Mouse (Mus musculus): ENCODE results near the gene Ptgds. TPM values are rescaled to one million over a fixed set of nuclear protein-coding genes. Genes with fewer than 3 reads are reported as not detected.

Ptgds gene
- polyA plus RNA-seq, 1 experiment = 0.80 TPM

DNA sequence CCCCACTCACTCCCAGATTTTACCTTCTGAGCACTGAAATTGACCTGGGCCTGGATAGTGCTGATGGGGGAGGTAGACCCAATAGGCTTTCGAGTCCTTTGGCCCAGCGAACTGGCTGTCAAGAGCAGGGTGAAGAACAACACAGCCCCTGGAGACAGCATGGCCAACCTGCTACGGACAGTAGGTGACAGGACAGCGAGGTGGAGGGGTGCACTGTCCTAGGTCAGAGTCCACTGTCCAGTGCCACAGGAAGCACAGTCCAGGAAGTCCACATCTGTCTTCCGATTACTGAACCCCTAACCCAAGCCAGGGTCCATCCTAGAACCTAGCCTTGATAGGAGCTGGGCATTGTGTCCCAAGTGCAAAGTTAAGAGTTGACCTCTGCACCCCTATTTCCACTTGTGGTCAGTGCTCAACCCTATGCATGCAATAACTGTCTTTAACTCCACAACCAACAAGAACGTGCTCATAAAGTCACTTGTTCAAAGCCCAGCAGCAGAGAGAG is 30.3 kb upstream of the Ptgds start:
- no peak for DNase-seq
- Histone ChIP-seq H3K4me3 (replicated peaks; ENCODE audit: extremely low read depth, low read depth, low read length) (peak overlapping the region; percentile 37), H3K4me1 (ENCODE audit: control insufficient read depth, insufficient read depth, low read length) (peaks cover 9% of the 10 kb centered on the region)
- TF ChIP-seq CTCF (IDR thresholded peaks at IDR 0.05; ENCODE audit: insufficient read depth, low read length) (no peak), POLR2A (IDR thresholded peaks at IDR 0.05; ENCODE audit: borderline replicate concordance, extremely low read depth, low read depth, low read length) (no peak)
- whole genome bisulfite sequencing = 60% methylated on average over 6 of the region's 6 CpGs

DNA sequence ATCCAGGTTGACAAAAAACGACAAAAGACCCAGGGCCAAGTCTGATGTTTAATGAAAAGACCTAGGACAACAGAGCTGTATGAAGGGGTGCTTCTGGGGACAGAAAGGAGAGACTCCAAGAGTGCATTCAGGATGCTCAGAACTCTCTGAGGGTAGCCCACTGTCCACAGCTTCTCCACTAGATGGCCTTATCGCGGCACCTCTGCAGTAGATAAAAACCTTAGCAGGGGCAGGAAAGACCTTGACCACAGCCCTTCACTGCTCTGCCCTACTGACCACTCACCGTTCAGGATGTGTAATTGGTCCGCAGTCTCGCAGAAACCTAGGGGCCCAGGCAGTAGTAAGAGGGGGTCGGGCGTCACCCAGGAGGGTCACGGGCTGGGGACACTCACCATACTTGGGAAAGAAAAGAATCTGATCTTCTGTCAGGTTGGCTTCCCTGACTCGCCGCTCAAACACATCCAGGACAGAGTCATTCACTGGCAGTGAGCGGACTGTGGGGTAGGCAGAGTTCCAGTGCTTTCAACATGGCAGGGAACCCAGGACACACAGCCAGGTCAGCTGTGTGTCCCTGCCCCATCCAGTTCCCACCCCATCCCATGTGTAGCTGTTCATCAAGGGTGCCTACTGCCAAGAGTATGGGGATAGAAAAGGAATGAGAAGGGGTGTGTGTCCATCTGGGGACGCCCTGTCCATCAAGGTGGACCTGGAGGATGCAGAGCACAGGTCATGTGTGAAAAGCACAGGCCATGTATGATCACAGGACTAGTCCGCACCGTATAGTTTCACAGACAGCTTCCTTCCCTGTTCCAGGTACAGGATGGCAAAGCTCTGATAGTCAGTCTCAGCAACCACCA is 29.0 kb upstream of the Ptgds start:
- Histone ChIP-seq H3K4me3 (replicated peaks; ENCODE audit: extremely low read depth, low read depth, low read length) (no peak overlapping the region), H3K4me1 (ENCODE audit: control insufficient read depth, insufficient read depth, low read length) (peaks cover 9% of the 10 kb centered on the region)
- no peak for DNase-seq
- no peak for TF ChIP-seq POLR2A (IDR thresholded peaks at IDR 0.05; ENCODE audit: borderline replicate concordance, extremely low read depth, low read depth, low read length)
- no peak for TF ChIP-seq CTCF (IDR thresholded peaks at IDR 0.05; ENCODE audit: insufficient read depth, low read length)
- WGBS = 70% methylated on average over 15 of the region's 15 CpGs

DNA sequence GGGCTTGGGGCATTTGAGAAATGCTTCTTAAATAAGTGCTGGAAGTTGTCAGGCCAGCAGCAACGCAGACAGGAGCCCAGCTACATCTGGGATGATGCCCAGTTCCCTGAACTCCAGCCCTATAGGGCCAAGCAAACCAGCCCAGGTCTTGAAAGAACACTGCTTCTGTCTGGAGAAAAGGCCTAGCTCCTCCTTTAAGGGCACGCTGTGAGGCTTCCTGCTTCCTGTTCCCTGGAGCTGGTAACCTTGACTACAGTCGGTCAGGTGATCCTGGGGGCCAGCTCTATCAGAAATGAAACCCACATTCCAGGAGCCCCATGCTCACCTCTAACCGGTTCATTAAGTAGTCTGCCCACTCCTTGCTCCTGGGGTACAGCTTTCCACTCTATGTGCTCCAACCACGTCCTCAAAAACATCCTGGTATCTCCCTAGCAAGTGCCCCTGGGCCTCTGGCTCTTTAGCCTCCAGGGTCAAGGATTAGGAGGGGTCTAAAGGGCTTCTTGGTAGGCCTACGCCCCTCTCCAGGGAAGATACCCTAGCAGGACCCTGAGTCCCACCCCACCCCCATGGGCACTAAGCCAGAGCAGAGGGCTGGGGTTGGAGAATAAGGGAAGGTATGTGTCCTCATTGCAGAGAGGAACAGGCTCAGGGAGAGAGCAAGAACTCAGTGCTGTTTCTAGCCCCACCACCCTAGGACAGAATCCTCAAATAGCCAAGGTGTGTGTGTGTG is 28.2 kb upstream of the Ptgds start:
- Histone ChIP-seq H3K4me3 (replicated peaks; ENCODE audit: extremely low read depth, low read depth, low read length) (no peak overlapping the region), H3K4me1 (ENCODE audit: control insufficient read depth, insufficient read depth, low read length) (peaks cover 9% of the 10 kb centered on the region)
- no peak for TF ChIP-seq POLR2A (IDR thresholded peaks at IDR 0.05; ENCODE audit: borderline replicate concordance, extremely low read depth, low read depth, low read length)
- TF ChIP-seq CTCF (IDR thresholded peaks at IDR 0.05; ENCODE audit: insufficient read depth, low read length) = no peak
- 36% methylated on average over 6 of the region's 6 CpGs for WGBS
- no peak for DNase-seq

DNA sequence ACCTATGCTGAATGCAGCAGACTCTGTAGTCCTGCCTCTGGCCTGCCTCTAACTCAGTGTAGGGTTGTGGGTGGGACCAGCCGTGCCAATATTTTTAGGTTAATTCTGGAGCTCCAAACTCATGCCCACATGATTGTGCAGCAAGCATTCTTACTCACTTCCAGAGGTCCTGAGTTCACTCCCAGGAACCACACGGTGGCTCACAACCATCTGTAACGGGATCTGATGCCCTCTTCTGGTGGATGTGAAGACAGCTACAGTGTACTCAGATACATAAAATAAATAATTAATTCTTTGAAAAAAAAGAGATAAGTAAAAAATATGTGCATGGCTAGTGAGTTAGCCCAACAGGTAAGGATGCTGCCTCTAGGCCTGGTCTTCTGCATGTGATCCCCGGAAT is 26.6 kb upstream of the Ptgds start:
- Histone ChIP-seq H3K4me1 (ENCODE audit: control insufficient read depth, insufficient read depth, low read length) (peaks cover 5% of the 10 kb centered on the region), H3K4me3 (replicated peaks; ENCODE audit: extremely low read depth, low read depth, low read length) (no peak overlapping the region)
- 41% methylated on average over 4 of the region's 4 CpGs for WGBS
- no peak for DNase-seq
- TF ChIP-seq CTCF (IDR thresholded peaks at IDR 0.05; ENCODE audit: insufficient read depth, low read length) = 0 out of 2 replicates have a peak, but pooled peaks have one; percentile 20
- no peak for TF ChIP-seq POLR2A (IDR thresholded peaks at IDR 0.05; ENCODE audit: borderline replicate concordance, extremely low read depth, low read depth, low read length)

DNA sequence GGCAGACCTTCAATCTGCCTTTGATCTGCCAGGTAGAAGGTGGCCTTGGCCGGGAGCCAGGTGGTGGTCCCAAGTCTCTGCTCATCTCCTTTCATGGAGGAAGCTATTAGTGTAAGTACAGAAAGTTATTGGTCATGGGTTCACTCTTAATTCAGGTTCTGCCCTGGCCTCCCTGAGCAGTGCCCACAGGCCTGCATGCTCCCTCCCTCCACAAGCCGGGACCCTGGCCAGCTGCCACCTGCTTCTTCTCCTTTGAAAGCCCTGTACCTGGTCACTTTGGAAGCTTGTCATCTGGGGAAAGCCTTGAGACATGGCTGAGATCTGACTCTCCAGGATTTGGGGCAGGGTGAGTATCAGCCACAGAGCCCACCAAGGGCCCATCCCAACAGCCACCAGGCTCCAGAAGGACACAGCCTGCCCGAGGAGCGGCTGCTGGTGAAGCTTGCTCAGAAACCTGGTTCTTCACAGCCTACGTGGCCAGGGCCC is 23.7 kb upstream of the Ptgds start, which contains the start of gene Lcn12:
Gene Lcn12, minus strand, starts transcription at position 436 of the 486 bp plus-strand sequence.
- WGBS = 81% methylated on average over 5 of the region's 5 CpGs
- no peak for DNase-seq
- no peak for TF ChIP-seq POLR2A (IDR thresholded peaks at IDR 0.05; ENCODE audit: borderline replicate concordance, extremely low read depth, low read depth, low read length)
- no peak for TF ChIP-seq CTCF (IDR thresholded peaks at IDR 0.05; ENCODE audit: insufficient read depth, low read length)

DNA sequence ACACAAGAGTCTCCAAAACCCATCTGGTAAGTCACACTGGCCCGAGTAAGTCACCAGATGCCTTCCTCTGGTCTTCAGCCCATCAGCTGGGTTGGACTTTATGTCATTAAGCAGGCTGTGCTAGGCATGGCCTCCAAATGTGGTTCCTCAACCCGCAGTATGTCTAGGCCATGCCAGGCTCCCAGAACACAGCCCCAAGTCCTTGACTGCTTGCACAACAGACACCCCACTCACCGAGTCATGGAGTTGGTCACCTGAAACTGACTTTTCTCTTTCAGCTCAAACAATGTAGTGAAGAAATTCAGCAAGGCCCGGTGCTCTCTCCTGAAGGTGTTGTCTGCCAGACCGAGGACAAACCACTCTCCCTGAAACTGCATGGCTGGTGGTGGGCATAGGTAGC is 23.1 kb upstream of the Ptgds start:
- H3K4me1 ChIP-seq (ENCODE audit: control insufficient read depth, insufficient read depth, low read length) = no peaks in the 10 kb centered on the region
- TF ChIP-seq POLR2A (IDR thresholded peaks at IDR 0.05; ENCODE audit: borderline replicate concordance, extremely low read depth, low read depth, low read length) (no peak), CTCF (IDR thresholded peaks at IDR 0.05; ENCODE audit: insufficient read depth, low read length) (no peak)
- DNase-seq = no peak
- 77% methylated on average over 5 of the region's 5 CpGs for WGBS
- H3K4me3 ChIP-seq (replicated peaks; ENCODE audit: extremely low read depth, low read depth, low read length) = no peak overlapping the region

More for the DNA sequence above, 23.7 kb upstream of the Ptgds start, which contains the start of gene Lcn12:
- Histone ChIP-seq H3K4me3 (replicated peaks; ENCODE audit: extremely low read depth, low read depth, low read length) (no peak within 1 kb of the TSS), H3K4me1 (ENCODE audit: control insufficient read depth, insufficient read depth, low read length) (no peaks in the 10 kb centered on the region)

DNA sequence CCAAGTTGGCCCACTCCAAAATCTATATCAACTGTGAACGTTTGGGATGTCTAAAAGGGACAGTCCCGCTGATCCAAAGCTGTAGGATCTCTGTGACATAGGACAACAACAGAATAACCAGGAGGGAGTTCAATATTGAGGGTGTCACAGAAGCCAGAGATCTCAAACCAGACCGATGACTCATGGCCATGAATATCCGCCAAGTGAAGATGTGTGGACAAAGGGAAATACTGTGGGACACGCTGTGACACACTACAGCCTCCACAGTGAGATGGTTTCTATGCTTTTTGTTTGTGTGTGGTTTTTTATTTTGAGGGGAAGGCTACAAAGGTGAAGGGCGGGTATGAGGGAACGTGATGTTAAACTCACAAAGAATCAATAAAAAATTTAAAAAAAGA is 18.8 kb upstream of the Ptgds start:
- 71% methylated on average over 7 of the region's 7 CpGs for WGBS
- H3K4me3 ChIP-seq (replicated peaks; ENCODE audit: extremely low read depth, low read depth, low read length) = no peak overlapping the region
- DNase-seq = no peak

DNA sequence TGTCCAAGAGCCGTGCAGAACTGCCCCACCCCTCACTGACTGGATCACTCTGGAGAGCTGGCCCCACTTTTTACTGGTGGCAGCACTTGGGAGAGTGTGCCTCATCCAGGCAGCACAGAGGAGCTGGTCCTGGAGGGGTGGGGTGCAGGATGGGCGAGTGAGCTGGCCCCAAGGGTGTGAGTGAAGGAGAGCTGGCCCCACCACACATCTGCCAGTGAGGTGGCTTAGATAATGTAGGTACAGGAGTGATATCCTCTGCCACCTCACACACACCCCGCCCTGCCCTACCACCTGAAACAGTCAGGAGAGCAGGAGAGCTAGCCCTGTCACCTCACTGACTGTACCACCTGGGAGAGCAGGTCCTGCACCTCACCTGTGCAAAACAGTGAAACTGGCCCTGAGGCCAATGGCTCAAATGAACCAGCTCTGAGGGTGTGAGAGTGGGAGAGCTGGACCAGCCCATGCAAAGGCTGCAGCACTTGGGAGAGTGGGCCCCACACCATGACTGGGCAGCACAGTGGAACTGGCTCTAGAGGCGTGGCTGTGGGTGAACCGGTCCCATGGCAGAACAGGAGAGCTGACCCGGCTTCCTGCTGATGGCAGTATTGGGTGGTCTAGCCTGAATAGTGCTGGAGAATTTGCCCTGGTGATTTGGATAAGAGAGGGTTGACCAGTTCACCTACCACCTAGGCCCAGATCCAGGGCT is 18.3 kb upstream of the Ptgds start:
- Histone ChIP-seq H3K4me3 (replicated peaks; ENCODE audit: extremely low read depth, low read depth, low read length) (no peak overlapping the region), H3K4me1 (ENCODE audit: control insufficient read depth, insufficient read depth, low read length) (no peaks in the 10 kb centered on the region)
- TF ChIP-seq POLR2A (IDR thresholded peaks at IDR 0.05; ENCODE audit: borderline replicate concordance, extremely low read depth, low read depth, low read length) (no peak), CTCF (IDR thresholded peaks at IDR 0.05; ENCODE audit: insufficient read depth, low read length) (no peak)
- no peak for DNase-seq
- 72% methylated on average over 6 of the region's 6 CpGs for WGBS

More for the DNA sequence above, 18.8 kb upstream of the Ptgds start:
- TF ChIP-seq CTCF (IDR thresholded peaks at IDR 0.05; ENCODE audit: insufficient read depth, low read length) (no peak), POLR2A (IDR thresholded peaks at IDR 0.05; ENCODE audit: borderline replicate concordance, extremely low read depth, low read depth, low read length) (no peak)
- H3K4me1 ChIP-seq (ENCODE audit: control insufficient read depth, insufficient read depth, low read length) = no peaks in the 10 kb centered on the region
